Comparison of ENCODE assay signal across 9 mouse cellular contexts in the genomic region with DNA sequence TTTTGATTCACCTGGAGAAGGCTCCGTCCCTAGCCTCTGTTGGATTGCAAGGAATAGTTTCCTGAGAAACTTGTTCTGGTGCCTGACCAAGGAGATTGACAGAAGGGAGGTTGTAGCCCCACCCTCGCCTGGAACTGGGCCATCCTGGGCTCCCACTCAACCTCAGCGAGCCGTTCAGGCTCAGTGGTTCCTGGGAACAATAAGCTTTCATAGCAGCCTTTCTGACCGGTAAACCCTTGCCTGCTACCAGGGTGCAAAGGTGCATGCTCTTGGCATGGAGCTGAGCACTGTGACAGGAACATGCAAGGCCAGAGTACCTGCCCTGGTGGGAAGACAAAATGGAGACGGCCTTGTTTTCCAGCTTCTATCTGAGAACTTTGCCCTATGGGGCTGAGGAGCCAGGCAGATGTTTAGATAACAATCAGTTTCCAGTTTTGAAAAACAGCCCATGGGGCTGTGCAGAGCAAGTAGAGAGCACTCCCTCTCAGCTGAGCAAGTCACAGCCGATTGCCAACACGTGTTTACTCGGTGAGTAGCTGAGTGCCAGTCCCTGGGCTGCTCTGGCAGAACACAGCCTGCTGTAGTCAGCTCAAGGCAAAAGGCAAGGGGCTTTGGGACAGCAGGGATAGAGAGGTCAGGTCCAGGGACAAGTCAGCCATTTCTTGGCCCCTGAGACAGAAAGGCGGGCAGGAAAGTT. TPM values are rescaled to one million over a fixed set of nuclear protein-coding genes. Genes with fewer than 3 reads are reported as not detected.
A peak's percentile ranks its signal among the peaks of the same experiment; 100 is the strongest.
DNase-seq lines count a peak whose midpoint lies in the region; ATAC-seq and TF ChIP-seq lines count a peak whose summit lies in the region.
"Had no signal": no experiment of that assay in that cellular context is flagged by ENCODE, and none has a peak within 500 bp of the region (broad histone marks: within the 10 kb centered on the region; RNA-seq: fewer than 3 reads in every experiment).

No protein-coding gene starts in this region.

- no peak for TF ChIP-seq POLR2A in heart, adult 2 months (IDR thresholded peaks at IDR 0.05; ENCODE audit: insufficient read depth, low read depth, low read length)

- TF ChIP-seq CTCF in heart, adult 2 months (IDR thresholded peaks at IDR 0.05), result no peak
- no peak for TF ChIP-seq CTCF in kidney, postnatal 0 days (IDR thresholded peaks at IDR 0.05; ENCODE audit: low read depth)

- H3K9ac ChIP-seq in heart, embryonic 11.5 days (ENCODE audit: low read depth, low read length), result no peak overlapping the region
- H3K9ac ChIP-seq in heart, adult 2 months (ENCODE audit: low read depth, low read length), result no peak overlapping the region
- H3K9ac ChIP-seq in kidney, postnatal 0 days (ENCODE audit: low read depth, low read length), result peak overlapping the region; percentile 58; the same call in 1 of the 2 replicates

- no peaks in the 10 kb centered on the region for H3K79me2 ChIP-seq in heart, adult 2 months (replicated peaks; ENCODE audit: control insufficient read depth, insufficient read depth, low read length)

- peaks cover 30% of the 10 kb centered on the region for H3K27me3 ChIP-seq in heart, embryonic 11.5 days (ENCODE audit: control insufficient read depth, insufficient read depth, low read length)
- peaks cover 2% of the 10 kb centered on the region for H3K27me3 ChIP-seq in heart, adult 2 months (ENCODE audit: control insufficient read depth, insufficient read depth, low read length)
- no peaks in the 10 kb centered on the region for H3K27me3 ChIP-seq in kidney, postnatal 0 days (ENCODE audit: insufficient read depth, low read length)

- H3K9me3 ChIP-seq in heart, embryonic 11.5 days (replicated peaks; ENCODE audit: control insufficient read depth, low read length), result no peaks in the 10 kb centered on the region
- H3K9me3 ChIP-seq in kidney, postnatal 0 days (replicated peaks; ENCODE audit: low read length), result no peaks in the 10 kb centered on the region

- TF ChIP-seq EP300 in heart, adult 2 months (IDR thresholded peaks at IDR 0.05; ENCODE audit: insufficient read depth, low read depth, low read length), result no peak

- WGBS in heart, embryonic 11.5 days (ENCODE audit: insufficient replicate concordance), result 79% methylated on average over 10 of the region's 10 CpGs
- 45% methylated on average over 10 of the region's 10 CpGs for WGBS in heart, adult 2 months
- WGBS in kidney, postnatal 0 days, result 45% methylated on average over 10 of the region's 10 CpGs

- peak; percentile 72 to 79 for DNase-seq in heart, adult 18-20 months
- peak; percentile 74 for DNase-seq in adrenal gland, postnatal 14 days
- peak; percentile 66 to 74 for DNase-seq in heart, adult 2 months
- DNase-seq in kidney, postnatal 0 days (ENCODE audit: low spot score), result peak; percentile 60
- peak; percentile 76 for DNase-seq in lung, postnatal 10 days
- peak; percentile 66 for DNase-seq in thymus, postnatal 4 days

- H3K36me3 ChIP-seq in heart, embryonic 11.5 days (ENCODE audit: control insufficient read depth, insufficient read depth, low read length), result no peaks in the 10 kb centered on the region
- H3K36me3 ChIP-seq in heart, adult 2 months (ENCODE audit: control insufficient read depth, insufficient read depth, low read length), result no peaks in the 10 kb centered on the region
- no peaks in the 10 kb centered on the region for H3K36me3 ChIP-seq in kidney, postnatal 0 days (ENCODE audit: insufficient read depth, low read length)

- no peak overlapping the region for H3K27ac ChIP-seq in heart, embryonic 11.5 days (ENCODE audit: low read depth, low read length)
- no peak overlapping the region for H3K27ac ChIP-seq in heart, adult 2 months
- peak overlapping the region; percentile 85 for H3K27ac ChIP-seq in kidney, postnatal 0 days

- H3K4me3 ChIP-seq in heart, embryonic 11.5 days (ENCODE audit: low read depth, low read length), result no peak overlapping the region
- no peak overlapping the region for H3K4me3 ChIP-seq in heart, adult 2 months
- H3K4me3 ChIP-seq in kidney, postnatal 0 days (replicated peaks; ENCODE audit: low read depth, low read length), result peak overlapping the region; percentile 46; the same call in 1 of the 2 replicates

- no peaks in the 10 kb centered on the region for H3K4me1 ChIP-seq in heart, embryonic 11.5 days (ENCODE audit: control insufficient read depth, insufficient read depth, low read length)
- H3K4me1 ChIP-seq in heart, adult 2 months (ENCODE audit: control insufficient read depth, insufficient read depth, low read length), result no peaks in the 10 kb centered on the region; the same call in 1 of the 2 replicates
- peaks cover 12% of the 10 kb centered on the region; the same call in 1 of the 2 replicates for H3K4me1 ChIP-seq in kidney, postnatal 0 days (replicated peaks; ENCODE audit: insufficient read depth, low read length)

- no peak overlapping the region for H3K4me2 ChIP-seq in heart, embryonic 11.5 days
- H3K4me2 ChIP-seq in kidney, postnatal 0 days (ENCODE audit: low read length), result peak overlapping the region; percentile 87

- intact Hi-C loops in heart, adult 2 months (cut with DNase I), result loop anchor here (2.0 kb wide), 1 partner anchor 35 kb away; no protein-coding TSS in a partner anchor

- ATAC-seq in heart, embryonic 11.5 days (replicated peaks; ENCODE audit: insufficient number of reproducible peaks, low FRiP score, low TSS enrichment), result no peak
- ATAC-seq in kidney, postnatal 0 days (replicated peaks; ENCODE audit: low FRiP score, low read depth), result peak; percentile 81
- no peak for ATAC-seq in megakaryocyte, adult 5-6 weeks (ENCODE audit: poor library complexity, severe bottlenecking)

RNA-seq across cellular contexts. Expression of a gene that starts 1.2 kb away (rescaled TPM):
- 1 to 10 TPM in 1 of 2 experiments, under 1 TPM in 1; 0.57 to 1.6 TPM for total RNA-seq in heart, adult 18-20 months (2021)
- polyA plus RNA-seq in heart, embryonic 11.5 days (2014; fragmentation: Nextera tagmentation; extraction: Ambion mirVana), result 0.10 and 0.21 TPM in 2 replicates
- 21.1 and 23.9 TPM in 2 replicates for total RNA-seq in adrenal gland, postnatal 14 days (2021)
- under 1 TPM; 0.34 to 0.52 TPM for total RNA-seq in heart, adult 2 months (2021)
- 0.88 and 1.4 TPM in 2 replicates for polyA plus RNA-seq in heart, adult 2 months (2012; rRNA removed)
- 4.1 and 4.3 TPM in 2 replicates for polyA plus RNA-seq in kidney, postnatal 0 days (2015; fragmentation: Nextera tagmentation; extraction: Ambion mirVana)
- 7.2 and 10.4 TPM in 2 replicates for total RNA-seq in megakaryocyte, adult 5-6 weeks (2015)
- 9.8 TPM in 2 replicates for total RNA-seq in megakaryocyte, adult 5-6 weeks (2017)

RNA-seq across cellular contexts. Expression of a gene that starts 1.3 kb away (rescaled TPM):
- total RNA-seq in heart, adult 18-20 months (2021), result under 1 TPM in 1 of 2 experiments, not detected in 1; 0.36 TPM
- polyA plus RNA-seq in heart, embryonic 11.5 days (2014; fragmentation: Nextera tagmentation; extraction: Ambion mirVana), result 0.60 and 0.75 TPM in 2 replicates
- 2.2 and 2.3 TPM in 2 replicates for total RNA-seq in adrenal gland, postnatal 14 days (2021)
- total RNA-seq in heart, adult 2 months (2021), result not detected
- 0.23 and 0.31 TPM in 2 replicates for polyA plus RNA-seq in heart, adult 2 months (2012; rRNA removed)
- polyA plus RNA-seq in kidney, postnatal 0 days (2015; fragmentation: Nextera tagmentation; extraction: Ambion mirVana), result 1.9 and 2.1 TPM in 2 replicates
- total RNA-seq in megakaryocyte, adult 5-6 weeks (2015), result 2.3 and 2.5 TPM in 2 replicates
- 0.08 and 2.2 TPM in 2 replicates for total RNA-seq in megakaryocyte, adult 5-6 weeks (2017)
- total RNA-seq: neutrophil, adult 5-6 weeks had no signal

RNA-seq across cellular contexts. Expression of a gene that starts 31.9 kb away (rescaled TPM):
- total RNA-seq in heart, adult 18-20 months (2021), result 10 to 100 TPM; 37.7 to 40.7 TPM
- 45.4 and 50.1 TPM in 2 replicates for polyA plus RNA-seq in heart, embryonic 11.5 days (2014; fragmentation: Nextera tagmentation; extraction: Ambion mirVana)
- total RNA-seq in adrenal gland, postnatal 14 days (2021), result 52.4 and 59.0 TPM in 2 replicates
- total RNA-seq in heart, adult 2 months (2021), result 10 to 100 TPM; 36.8 to 39.9 TPM
- polyA plus RNA-seq in heart, adult 2 months (2012; rRNA removed), result 14.5 and 22.4 TPM in 2 replicates
- polyA plus RNA-seq in kidney, postnatal 0 days (2015; fragmentation: Nextera tagmentation; extraction: Ambion mirVana), result 49.4 and 51.5 TPM in 2 replicates
- 19.9 and 27.3 TPM in 2 replicates for total RNA-seq in megakaryocyte, adult 5-6 weeks (2015)
- total RNA-seq in megakaryocyte, adult 5-6 weeks (2017), result 24.4 and 29.7 TPM in 2 replicates

RNA-seq across cellular contexts. Expression of a gene that starts 41.9 kb away (rescaled TPM):
- total RNA-seq in heart, adult 18-20 months (2021), result 10 to 100 TPM; 86.6 to 94.6 TPM
- 181 and 182 TPM in 2 replicates for polyA plus RNA-seq in heart, embryonic 11.5 days (2014; fragmentation: Nextera tagmentation; extraction: Ambion mirVana)
- total RNA-seq in adrenal gland, postnatal 14 days (2021), result 101 and 104 TPM in 2 replicates
- 10 to 100 TPM; 83.7 to 95.6 TPM for total RNA-seq in heart, adult 2 months (2021)
- polyA plus RNA-seq in heart, adult 2 months (2012; rRNA removed), result 52.5 and 75.9 TPM in 2 replicates
- 329 and 334 TPM in 2 replicates for polyA plus RNA-seq in kidney, postnatal 0 days (2015; fragmentation: Nextera tagmentation; extraction: Ambion mirVana)
- total RNA-seq in megakaryocyte, adult 5-6 weeks (2015), result 118 and 139 TPM in 2 replicates
- 221 and 235 TPM in 2 replicates for total RNA-seq in megakaryocyte, adult 5-6 weeks (2017)
